Mouse (Mus musculus): ENCODE data around the gene 6030458C11Rik.
"Not testable (repeated sequence)": the region's sequence is repeated elsewhere in the genome, so short reads cannot be mapped to it uniquely, and the experiment has no call there.

The 6030458C11Rik gene

DNA sequence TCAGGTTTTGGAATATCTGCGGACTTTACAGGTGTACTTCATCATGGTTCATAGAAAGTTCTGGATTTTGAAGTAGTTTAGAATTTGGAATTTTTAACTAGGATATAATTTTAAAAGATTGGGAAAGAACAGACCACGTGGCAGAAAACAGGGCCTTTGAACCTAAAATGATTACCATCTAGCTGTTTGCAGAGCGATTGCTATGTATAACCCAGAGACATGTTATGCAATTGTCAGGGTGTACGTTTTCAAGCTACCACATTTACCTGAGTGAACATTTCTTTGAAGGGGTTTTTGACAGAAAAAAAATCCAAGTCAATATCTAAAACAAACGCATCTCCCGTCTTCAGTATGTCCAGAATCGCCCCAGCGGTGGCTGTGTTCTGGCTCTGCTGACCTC lies 6.9 kb downstream of the 6030458C11Rik start:
- DNase-seq: no peak

DNA sequence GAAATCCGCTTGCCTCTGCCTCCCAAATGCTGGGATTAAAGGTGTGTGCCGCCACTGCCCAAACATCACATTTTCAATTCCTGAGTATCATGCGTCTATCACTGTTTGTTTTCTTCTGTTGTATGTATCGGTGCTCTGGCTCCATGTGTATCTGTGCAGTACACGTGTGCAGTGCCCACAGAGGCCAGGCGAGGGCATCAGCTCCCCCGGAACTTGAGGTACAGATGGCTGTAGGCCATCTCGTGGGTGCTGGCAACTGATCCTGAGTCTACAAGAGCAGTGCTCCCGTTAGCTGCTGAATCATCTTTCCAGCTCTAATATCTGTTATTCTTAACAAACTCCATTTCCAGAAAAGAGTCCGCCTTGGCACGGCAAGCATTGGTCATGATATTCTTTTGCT lies 11.8 kb downstream of the 6030458C11Rik start:
- no peak for DNase-seq

DNA sequence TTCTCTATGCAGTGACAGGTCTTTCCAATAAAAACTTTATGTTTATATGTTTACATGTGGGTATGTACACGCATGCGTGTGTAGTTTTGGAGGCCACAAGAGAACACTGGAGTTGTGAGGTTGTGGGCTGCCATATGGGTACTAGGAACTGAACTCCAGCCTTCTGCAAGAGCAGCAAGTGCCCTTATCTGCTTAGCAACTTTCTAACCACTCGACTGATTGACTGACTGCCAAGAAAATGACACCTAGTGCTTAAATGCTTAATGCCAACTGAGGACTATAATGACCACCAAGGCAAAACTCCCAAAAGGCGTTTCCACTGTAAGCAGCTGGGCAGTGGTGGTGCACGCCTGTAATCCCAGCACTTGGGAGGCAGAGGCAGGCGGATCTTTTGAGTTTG lies 15.1 kb downstream of the 6030458C11Rik start:
- no peak for DNase-seq

DNA sequence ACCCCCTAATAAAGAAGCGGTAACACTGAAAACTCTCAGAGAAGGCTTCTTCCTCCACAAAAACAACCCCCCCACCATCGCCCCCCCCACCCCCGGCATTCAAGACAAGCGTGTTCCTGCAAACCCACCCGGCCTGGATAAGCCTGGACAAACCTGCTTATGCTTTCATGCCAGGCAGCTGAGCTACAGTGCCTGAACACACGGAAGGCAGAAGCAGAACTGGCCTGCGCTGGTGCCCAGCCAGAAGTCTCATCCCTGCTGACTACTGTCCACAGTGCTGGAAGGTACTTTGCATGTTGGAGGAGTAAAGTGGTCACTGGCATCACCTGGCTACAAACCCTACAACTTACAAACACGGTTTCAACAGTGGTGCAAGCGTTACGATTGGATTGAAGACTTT lies 17.4 kb downstream of the 6030458C11Rik start:
- no peak for DNase-seq

DNA sequence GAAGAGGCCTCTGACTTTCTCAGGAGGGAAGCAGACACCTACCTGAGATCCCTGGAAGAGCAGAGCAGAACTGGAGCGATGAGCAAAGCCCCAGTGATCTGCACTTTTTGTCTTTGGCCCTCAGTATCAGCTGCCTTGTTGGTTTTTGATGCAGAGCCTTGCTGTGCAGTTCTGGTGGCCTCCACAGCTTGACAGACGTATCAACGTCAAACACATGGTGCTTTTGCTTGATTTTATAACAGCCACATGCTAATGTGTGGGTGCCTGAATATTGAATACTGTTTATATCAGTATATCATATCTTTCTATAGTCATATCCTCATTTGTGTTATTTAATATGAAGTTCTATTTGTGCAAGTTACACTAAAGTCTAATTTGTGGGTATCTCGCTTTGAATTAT lies 19.4 kb downstream of the 6030458C11Rik start:
- DNase-seq: no peak

DNA sequence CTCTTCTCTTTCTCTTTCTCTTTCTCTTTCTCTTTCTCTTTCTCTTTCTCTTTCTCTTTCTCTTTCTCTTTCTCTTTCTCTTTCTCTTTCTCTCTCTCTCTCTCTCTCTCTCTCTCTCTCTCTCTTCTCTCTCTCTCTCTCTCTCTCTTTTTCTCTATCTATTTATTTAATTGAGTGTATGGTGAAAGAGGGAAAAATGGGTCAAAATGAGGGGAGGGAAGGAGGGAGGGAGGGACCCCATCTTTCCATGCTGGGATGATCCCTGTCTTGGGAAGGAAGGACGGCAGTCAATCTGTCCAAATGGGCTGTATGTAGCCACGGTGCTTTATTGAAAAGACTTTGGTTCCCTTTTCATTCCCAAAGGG lies 23.3 kb downstream of the 6030458C11Rik start:
- DNase-seq: not testable (repeated sequence)

DNA sequence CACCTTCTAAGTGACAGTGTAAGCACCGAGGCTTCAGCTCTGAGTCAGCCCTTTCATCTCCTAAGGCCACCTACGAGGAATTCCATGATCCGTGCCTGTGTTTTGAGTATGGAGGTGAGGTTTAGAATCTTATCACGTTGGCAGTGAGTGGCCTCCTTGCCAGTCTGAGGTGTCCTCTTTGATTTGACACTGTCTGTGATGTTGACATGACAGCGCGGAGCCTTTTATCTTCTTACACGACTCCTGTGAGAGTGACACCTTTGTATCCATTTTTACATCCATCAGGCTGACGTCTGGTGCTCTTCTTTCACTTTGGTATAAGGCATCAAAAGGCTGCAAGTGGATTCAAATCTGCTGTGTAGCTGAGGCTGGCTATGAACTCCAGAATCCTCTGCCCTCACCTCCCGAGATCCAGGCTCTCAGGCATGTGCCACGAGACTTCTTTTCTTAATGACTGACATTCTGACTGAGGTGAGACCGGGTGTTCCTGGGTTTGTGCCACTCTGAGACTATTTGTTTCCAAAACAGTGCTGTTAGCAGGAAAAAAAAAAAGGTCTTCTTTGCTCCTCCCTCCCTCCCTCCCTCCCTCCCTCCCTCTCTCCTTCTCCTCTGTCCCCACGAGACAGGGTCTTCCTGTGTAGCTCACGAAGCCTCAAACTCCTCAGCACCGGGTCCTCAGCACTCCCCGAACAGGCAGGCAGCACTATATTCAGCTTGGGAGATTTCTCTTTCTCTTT lies 23.9 kb downstream of the 6030458C11Rik start:
- no peak for DNase-seq

DNA sequence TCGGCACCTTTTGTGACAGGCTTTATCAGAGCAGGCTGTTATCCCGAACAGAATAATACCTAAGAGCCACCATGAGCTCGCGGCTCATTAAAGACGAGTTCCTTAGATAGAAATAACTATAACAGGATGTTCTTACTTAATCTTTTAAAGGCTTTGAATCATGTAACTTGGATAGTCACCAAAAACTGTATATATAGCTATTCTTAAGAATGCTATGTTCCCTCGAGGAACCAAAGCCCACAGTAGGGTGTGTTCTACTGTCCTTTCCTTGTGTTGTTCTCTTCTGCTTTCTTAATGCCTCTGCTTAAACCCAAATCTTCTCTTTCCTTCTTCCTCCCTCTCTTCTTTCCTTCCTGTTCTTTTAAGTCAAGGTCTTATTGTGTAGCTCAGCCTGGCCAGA lies 26.4 kb downstream of the 6030458C11Rik start:
- DNase-seq: no peak

DNA sequence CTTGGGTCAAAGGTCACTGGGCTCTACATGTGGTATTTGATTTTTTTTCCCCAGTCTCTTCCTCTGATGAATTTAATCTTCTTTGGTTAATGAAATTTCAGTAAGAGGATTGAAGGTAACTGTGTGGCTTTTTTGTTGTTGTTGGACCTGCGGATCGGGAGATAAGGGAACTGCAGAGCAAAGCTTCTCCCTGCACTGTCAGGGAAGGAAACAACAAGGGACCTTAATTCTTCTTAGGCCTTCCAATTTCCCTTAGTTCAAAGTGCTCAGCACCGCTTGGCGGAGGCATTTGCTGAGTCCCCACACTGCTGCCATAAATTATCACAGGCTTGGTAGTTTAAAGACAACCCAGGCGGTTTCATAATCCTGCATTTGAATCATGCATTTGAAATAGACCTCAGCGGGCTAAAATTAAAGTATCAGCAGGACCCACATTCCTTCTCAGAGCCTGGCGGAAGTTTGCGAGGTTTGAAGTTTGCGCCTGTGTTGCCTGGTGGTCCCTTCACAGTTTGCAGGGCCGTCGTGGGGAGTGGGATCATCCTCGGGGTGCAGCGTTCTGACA lies 28.5 kb downstream of the 6030458C11Rik start:
- DNase-seq: no peak

DNA sequence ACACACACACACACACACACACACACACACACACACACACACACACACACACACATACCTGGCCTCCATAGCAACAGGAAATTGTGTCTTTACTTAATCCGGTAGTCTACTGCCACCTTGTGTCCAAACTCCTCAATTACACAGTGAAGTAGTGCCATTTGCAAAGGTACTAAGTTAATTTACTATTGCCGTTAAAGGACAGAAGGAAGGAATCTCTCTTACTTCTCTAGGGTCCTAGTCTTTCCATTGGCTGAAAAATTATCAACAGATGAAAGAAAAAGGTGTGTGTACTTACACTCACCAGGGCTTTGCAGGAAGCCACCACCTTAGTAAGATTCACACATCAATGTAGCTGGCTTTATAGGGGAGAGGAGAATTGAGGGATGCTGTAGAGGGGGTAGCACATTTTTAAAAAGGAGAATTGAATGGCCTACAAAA lies 29.0 kb downstream of the 6030458C11Rik start:
- DNase-seq: peak; percentile 28 to 70

DNA sequence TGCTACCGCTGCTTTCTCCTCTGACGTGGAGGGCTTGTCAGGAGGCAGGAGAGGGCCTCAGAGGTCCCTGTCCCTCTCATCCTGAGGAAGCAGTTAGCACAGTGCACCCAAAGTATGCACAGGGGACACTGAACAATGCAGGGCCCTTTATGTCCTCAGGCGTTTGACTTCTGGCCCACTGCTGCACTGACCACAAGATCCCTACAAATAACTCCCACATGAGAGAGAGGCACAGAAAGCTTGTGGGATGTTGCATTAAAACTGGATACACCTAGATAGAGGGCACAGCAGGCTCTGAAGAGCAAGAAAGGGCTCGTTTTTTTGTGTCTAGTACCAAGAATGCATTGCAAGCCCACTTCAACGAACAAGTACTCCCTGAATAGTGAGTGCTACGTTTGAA lies 30.1 kb downstream of the 6030458C11Rik start:
- DNase-seq: no peak

DNA sequence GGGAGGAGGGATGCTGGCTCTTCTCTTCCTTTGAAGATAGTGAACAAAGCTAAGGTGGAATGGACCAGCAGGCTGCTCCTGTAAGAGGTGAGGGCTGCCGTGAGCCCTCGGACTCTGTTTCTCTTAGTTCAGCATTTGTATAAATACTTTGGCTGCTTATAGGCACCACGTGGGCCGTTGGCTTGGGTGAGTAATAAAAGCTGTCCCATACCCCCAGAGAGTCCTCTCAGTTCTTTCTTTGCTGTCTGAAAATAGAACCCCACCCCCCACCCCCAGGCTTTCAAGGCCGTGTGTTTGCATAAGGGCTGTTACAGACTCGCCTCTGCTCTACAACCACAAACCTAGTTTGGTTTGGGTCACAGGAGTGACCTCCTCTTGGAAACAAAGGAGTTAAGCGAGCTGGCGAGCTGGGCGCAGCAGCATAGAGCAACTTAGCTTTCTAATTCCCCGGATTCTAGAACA lies 35.0 kb downstream of the 6030458C11Rik start:
- DNase-seq: no peak

DNA sequence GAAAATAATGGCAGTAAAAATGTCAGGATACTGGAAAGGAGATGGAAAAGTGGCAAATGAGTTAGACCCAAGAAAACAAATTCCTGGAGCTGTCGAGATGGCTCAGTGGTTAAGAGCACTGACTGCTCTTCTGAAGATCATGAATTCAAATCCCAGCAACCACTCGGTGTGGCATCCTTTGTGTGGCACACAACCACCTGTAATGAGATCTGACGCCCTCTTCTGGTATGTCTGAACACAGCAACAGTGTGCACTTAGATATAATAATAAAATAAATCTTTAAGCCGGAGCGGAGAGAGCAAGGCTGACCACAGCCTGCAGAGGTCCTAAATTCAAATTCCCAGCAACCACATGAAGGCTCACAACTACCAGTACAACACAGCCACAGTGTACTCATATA lies 35.9 kb downstream of the 6030458C11Rik start:
- no peak for DNase-seq

DNA sequence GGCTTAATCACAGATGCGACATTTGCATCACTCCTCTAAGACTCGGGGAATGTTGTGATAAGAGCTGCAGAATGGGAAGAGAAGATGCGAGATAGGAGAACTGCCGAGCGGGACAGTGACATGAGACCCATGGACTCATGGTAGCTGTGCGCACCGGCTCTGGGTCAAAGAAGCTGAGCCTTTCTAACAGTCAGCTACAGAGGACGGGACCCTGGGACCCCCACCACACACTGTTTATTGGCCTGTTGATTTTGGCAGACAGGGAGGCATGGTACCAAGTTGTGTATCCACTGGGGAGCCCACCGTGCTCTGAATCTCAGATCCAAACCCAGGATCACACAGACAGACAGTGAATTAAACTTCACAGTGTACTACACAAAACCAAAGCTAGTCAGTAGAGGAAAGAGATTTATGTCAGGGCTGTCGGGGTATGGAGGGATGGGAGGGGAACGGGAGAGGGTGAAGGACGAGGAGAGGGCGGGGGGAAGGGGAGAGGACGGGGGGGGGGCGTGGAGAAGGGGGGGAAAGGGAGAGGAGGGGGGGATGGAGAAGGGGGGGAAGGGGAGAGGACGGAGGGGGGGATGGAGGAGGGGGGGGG lies 42.6 kb downstream of the 6030458C11Rik start:
- no peak for DNase-seq

DNA sequence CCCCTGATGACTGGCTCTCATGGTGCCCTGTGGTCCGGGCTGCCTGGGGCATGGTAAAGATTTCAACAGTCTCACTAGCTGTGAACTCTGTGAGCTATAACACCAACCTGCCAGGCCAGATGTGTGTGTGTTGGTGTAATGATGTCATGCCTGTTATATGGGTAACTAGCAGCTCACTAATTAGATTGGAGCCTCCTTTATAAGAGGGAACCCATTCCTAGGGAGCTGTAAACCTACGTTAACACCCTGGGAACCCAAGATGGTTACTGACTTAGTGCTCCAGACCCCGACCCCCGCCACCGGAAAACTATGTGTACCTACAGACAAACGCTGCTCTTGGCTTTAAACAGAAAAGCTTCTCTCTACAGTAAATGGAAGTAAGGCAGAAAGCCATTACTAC lies 43.2 kb downstream of the 6030458C11Rik start:
- DNase-seq: no peak

DNA sequence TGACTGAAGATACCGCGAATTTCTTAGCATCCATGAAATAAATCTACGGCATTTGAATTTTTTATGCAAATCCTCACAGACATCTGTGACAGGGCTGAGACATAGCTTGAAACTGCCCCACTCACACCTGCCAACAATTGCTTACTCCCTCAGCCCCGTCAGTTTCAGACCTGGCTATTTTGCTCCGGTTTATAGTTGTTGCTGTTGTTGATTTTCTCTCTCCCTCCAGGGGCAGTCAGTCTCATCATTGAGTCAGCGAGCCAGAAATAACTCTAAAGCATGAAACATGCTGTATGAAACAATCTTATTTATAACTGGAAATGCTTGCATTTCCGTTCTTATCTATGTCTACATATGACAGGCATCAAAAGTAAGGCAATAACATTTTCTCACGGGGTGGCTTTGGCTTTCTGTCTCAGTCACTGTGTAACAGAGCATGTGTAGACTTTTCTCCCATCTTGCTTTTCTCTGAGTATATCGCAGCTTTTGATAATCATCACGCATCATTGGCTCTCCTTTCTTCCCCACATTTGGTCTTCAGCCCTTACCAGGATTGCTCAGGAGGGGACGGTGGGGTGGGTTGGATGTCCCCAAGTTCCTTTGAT lies 50.2 kb downstream of the 6030458C11Rik start:
- no peak for DNase-seq

DNA sequence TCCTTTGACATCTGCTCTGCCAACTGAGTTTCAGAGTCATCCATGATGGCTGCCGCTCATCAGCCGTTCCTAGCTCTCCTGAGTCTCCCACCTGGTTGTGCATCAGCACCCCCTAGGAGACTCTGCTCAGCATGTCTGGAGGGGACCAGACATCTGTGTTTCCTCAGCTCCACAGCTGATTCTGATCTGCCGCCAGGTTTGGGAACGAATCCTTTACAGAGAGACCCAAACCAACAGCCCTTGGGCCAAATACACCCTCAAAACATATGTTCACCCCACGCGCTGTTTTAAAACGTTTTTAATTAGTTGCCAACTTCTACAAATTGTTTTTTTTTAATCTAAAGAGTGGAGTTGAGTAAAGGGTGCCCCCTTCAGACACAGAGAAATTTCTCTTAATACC lies 53.5 kb downstream of the 6030458C11Rik start:
- no peak for DNase-seq

DNA sequence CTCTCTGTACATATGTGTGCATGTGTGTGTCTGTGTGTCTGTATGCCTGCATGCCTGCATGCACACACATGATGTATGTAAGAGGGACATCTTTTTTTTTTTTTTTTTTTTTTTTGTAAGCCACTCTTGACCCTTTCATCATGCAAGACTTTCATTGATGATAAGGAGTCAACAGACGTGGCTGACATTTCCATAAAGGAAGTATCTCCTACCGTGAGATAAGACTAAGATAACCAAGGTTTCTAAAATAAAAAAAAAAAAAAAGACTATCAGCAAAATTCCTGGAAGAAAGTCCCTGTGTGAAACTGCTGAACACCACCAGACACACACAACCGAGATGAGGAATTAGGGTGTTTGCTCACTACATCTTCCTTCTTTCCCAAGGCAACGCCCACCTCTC lies 57.6 kb downstream of the 6030458C11Rik start:
- no peak for DNase-seq

DNA sequence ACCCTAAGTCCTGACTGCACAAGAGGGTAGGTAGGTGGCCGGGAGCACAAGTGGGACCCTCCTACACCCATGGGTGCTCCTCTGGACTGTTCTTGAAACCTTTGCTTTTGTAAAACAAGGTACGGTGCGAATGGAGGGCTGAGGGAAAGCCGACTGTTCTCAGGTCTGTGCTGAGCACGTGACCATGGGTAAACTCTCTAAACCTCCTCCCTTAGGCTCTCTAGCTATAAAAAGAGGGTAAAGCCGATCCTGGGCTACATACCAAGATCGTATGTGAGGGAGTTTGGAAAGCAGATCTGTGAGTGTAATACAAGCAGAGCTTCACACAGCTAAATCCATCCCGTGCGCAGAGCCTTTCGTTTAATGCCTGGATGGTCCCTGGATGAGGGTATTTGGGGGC lies 61.3 kb downstream of the 6030458C11Rik start:
- no peak for DNase-seq

DNA sequence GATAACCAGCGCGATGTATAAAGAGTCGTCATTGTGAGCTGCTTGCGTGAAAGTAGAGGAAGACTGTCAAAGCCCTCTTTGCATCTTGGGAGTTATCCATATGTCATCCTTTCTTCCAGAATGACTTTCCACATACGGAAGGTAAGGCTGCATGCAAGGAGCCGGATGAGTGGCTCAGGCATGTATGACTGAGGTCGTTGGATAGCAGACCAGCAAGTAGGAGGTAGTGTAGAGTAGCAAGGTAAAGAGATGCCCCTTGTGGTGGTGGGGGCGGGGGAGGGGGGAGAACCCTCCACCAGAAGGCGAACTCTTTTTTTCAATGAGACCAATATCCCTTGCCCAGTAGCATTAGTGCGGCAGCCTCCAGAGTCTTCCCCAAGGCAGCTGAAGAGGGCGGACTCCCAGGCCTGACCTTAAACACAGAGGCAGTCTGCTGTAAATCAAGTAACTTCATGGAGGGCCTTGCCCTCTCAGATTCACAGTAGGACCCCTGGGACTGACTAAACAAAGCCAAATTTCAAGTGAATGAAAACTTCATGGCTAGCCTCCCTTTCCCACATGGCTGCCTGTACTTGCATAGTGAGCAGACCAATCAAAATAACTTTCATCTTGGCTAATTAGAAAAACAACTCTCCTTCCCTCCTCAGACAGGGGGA lies 62.1 kb downstream of the 6030458C11Rik start:
- DNase-seq: no peak

DNA sequence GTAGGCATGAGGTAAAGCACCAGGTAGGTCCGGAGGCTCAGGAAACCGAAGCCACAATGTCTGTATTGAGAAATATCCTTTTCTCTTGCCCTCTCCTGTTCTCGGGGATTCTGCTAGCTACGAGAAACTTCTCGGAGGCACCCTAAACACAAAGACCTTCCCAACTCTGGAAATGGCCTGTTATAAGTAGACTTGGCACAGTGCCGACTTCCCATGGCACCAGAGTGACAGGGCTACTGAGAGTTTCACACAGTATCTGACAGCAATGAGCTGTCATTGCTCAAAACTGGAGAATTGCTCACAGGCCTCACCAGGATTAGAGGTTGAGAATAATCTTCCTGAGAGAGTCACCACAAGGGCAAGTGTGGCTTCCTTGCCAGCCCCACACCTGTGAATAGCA lies 63.7 kb downstream of the 6030458C11Rik start:
- DNase-seq: no peak

DNA sequence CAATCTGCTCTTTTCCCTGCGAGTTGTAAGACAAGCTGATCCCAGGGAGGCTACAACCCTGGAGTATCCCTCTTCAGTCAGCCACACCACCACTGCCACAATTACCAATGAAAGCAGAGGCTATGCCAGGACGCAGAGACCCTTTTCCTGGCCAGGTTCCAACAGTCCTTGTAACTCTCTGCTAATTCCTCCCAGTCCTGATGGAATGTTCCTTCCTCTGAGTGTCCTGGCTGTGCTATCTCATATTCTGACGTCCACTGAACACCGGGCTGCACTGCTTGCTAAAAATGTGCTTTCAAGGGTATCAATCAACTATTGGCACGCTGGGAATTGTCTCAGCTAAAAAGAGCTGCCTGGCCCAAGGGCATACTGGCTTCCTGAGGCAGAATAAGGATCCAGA lies 66.0 kb downstream of the 6030458C11Rik start:
- DNase-seq: no peak
